Mouse (Mus musculus): ENCODE results near the gene Cfap44.

DNA sequence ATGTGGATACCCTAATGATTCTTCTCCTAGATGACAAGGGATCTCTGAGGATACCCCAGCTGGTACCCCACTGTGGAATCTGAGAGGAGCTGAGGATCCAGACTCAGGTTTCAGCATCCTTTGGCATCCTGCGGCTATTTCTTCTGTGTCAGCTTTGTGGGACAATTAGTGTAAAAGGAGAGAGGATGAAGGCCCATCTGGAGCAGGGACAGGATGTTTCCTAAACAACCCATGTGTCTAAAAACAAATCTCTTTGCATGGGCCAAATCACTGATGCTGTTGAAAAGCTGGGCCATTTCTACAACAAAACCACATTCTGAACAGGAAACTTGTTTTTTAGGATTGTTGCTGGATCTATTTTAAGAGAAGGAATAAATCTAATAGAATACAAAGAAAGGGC is 110.6 kb downstream of the Cfap44 start:
- TF ChIP-seq POLR2A (IDR thresholded peaks at IDR 0.05; ENCODE audit: insufficient read length, low read depth), result no peak
- no peak for TF ChIP-seq TCF12 (IDR thresholded peaks at IDR 0.05; ENCODE audit: insufficient read depth, poor library complexity, severe bottlenecking)
- TF ChIP-seq REST (IDR thresholded peaks at IDR 0.05; ENCODE audit: insufficient read depth, insufficient read length), result no peak
- no peak for TF ChIP-seq USF1 (IDR thresholded peaks at IDR 0.05; ENCODE audit: low read depth)
- TF ChIP-seq MAX (IDR thresholded peaks at IDR 0.05; ENCODE audit: low read depth), result no peak
- no peak for TF ChIP-seq CEBPB (IDR thresholded peaks at IDR 0.05; ENCODE audit: insufficient read depth, poor library complexity, severe bottlenecking)
- TF ChIP-seq MYOG (IDR thresholded peaks at IDR 0.05; ENCODE audit: control insufficient read depth in 1 of 3, insufficient read depth in 1 of 3, insufficient read length in 2 of 3, low read depth in 2 of 3), result no peak
